Mouse (Mus musculus) ES-E14 (cell line): Measurements from ENCODE around the gene Dnajb2. TPM values are rescaled to one million over a fixed set of nuclear protein-coding genes. Genes with fewer than 3 reads are reported as not detected.

ENCODE experiments used
- DNase-seq: peaks from one replicate; pipeline ENCODE4 v3.0.0-alpha.2; 2013; ENCODE audit warnings: low read depth, low spot score
- H3K27ac ChIP-seq: 2 replicates; pipeline ENCODE4 v1.5.1; 2012; ENCODE audit warnings: low read depth, mild to moderate bottlenecking, low read length, moderate library complexity, mixed read lengths; ENCODE audit not compliant: poor library complexity, insufficient read depth, severe bottlenecking
- H3K36me3 ChIP-seq: 2 replicates; pipeline ENCODE4 v1.6.1; 2012; ENCODE audit warnings: mild to moderate bottlenecking, low read length, moderate library complexity, mixed read lengths; ENCODE audit not compliant: control insufficient read depth, poor library complexity, insufficient read depth, severe bottlenecking
- H3K4me1 ChIP-seq, 2 experiments: fragments of 150-350 bp in 1 of 2; sonication (generic) in 1 of 2; 2 replicates each; pipeline ENCODE4 v1.6.1; 2012; ENCODE audit warnings: low read length in 2 of 2, mild to moderate bottlenecking in 1 of 2, mixed read lengths in 1 of 2; ENCODE audit not compliant: control insufficient read depth in 2 of 2, insufficient read depth in 2 of 2, poor library complexity in 1 of 2
- H3K4me3 ChIP-seq, 2 experiments: fragments of 150-350 bp in 1 of 2; sonication (generic) in 1 of 2; 2 replicates each; pipeline ENCODE4 v1.5.1; 2012; ENCODE audit warnings: low read length in 2 of 2, low read depth in 1 of 2, mild to moderate bottlenecking in 1 of 2, mixed read lengths in 1 of 2; ENCODE audit not compliant: insufficient read depth in 1 of 2, poor library complexity in 1 of 2, severe bottlenecking in 1 of 2
- H3K9ac ChIP-seq: 2 replicates; pipeline ENCODE4 v1.6.1; 2012; ENCODE audit warnings: low read depth, mild to moderate bottlenecking, low read length, mixed read lengths; ENCODE audit not compliant: poor library complexity, insufficient read depth, severe bottlenecking
- H3K9me3 ChIP-seq: fragments of 150-350 bp; sonication (generic); 2 replicates; pipeline ENCODE4 v1.6.1; 2012; ENCODE audit warnings: low read depth, mild to moderate bottlenecking, low read length; ENCODE audit not compliant: control insufficient read depth, insufficient read depth
- CHD2 ChIP-seq: IDR thresholded peaks from 2 replicates; pipeline ENCODE4 v1.6.1; 2014; ENCODE audit warnings: mild to moderate bottlenecking, low read depth, low read length, inconsistent platforms
- HCFC1 ChIP-seq: IDR thresholded peaks from 2 replicates; pipeline ENCODE4 v1.6.1; 2012; ENCODE audit warnings: low read length, inconsistent platforms, borderline replicate concordance; ENCODE audit not compliant: insufficient read depth
- MAFK ChIP-seq: IDR thresholded peaks from 2 replicates; pipeline ENCODE4 v1.6.1; 2014; ENCODE audit warnings: mild to moderate bottlenecking, low read depth, low read length, inconsistent platforms; ENCODE audit not compliant: insufficient read depth
- ZC3H11A ChIP-seq: IDR thresholded peaks from 2 replicates; pipeline ENCODE4 v1.6.1; 2012; ENCODE audit warnings: low read depth, mild to moderate bottlenecking, inconsistent platforms, low read length, borderline replicate concordance
- ZNF384 ChIP-seq: IDR thresholded peaks from 2 replicates; pipeline ENCODE4 v1.6.1; 2012; ENCODE audit warnings: low read depth, low read length, inconsistent platforms
- in situ Hi-C, 2 experiments: fragments of 600-800 bp; cut with MboI; formaldehyde crosslinking; loops; one replicate each; pipeline ENCODE4 v1.15.1; 2025; ENCODE audit warnings: low sequenced_read_pairs in 2 of 2, inconsistent platforms in 1 of 2; ENCODE audit not compliant: unreplicated experiment in 2 of 2
- total RNA-seq: library from RNA; depleted of rRNA; stranded (reverse); fragments of 300-350 nt; gene quantifications from 2 replicates; pipeline ENCODE4 v1.2.3, GENCODE M21; 2012

Dnajb2 gene
- total RNA-seq, 1 experiment, result 15.8 TPM

DNA sequence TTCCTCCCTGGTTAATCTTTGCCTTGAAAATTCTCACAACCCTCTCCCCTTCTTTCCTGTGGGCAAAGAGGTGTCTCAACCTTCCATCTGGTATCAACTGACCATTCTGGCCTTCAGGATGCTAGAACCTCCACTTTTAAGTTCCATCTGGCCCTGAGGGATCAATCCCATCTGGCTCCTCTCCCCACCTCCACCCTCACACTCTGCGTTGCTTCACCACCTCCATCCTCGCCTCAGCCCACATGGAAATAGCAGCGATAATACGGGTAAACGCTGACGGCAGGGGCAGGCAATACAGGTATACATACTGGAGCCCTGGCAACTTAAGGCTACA is 18.3 kb upstream of the Dnajb2 start:
- peaks cover 39% of the 10 kb centered on the region for H3K36me3 ChIP-seq
- peak overlapping the region; percentile 74 for H3K9ac ChIP-seq
- TF ChIP-seq ZNF384 (no peak), MAFK (no peak), ZC3H11A (no peak), HCFC1 (no peak), CHD2 (no peak)
- peak overlapping the region; percentile 70 to 97 for H3K4me3 ChIP-seq
- no peak overlapping the region for H3K27ac ChIP-seq
- peaks cover 13 to 27% of the 10 kb centered on the region in 2 experiments for H3K4me1 ChIP-seq
- no peaks in the 10 kb centered on the region for H3K9me3 ChIP-seq
- no peak for DNase-seq
- in situ Hi-C loops, result no loop called here

GRCm38 (mm10) chr1:75218227-75219001 is 17.8 kb upstream of the Dnajb2 start:
- H3K9me3 ChIP-seq, result no peaks in the 10 kb centered on the region
- in situ Hi-C loops, result no loop called here
- TF ChIP-seq ZC3H11A (no peak), HCFC1 (no peak), MAFK (0 out of 2 replicates have a peak, but pooled peaks have one; percentile 2), CHD2 (no peak), ZNF384 (no peak)

DNA sequence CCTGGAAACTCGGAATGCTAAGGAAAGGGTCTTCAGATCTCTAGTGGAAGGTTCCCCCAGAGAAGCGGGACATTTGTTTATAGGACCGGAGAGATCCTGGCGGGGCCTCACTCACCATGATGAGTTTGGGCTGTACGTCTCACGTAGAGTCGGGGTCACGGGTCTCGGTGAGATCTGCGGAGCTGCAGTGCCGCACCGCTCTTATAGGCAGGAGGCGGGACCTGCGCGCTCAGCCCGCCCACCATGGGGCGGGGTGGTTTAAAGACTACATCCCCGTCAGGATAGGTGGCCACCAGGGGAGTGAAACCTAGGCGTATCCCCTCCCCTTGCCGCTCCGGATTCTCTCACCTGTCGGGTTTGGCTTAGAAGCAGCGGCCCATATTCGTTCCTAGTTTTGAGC is 17.1 kb upstream of the Dnajb2 start:
- Histone ChIP-seq H3K4me1 (peaks cover 12 to 29% of the 10 kb centered on the region in 2 experiments), H3K27ac (no peak overlapping the region), H3K9me3 (no peaks in the 10 kb centered on the region), H3K4me3 (peak overlapping the region; percentile 70 to 97), H3K36me3 (peaks cover 31% of the 10 kb centered on the region), H3K9ac (peak overlapping the region; percentile 74)
- in situ Hi-C loops, result no loop called here
- TF ChIP-seq MAFK (0 out of 2 replicates have a peak, but pooled peaks have one; percentile 1), CHD2 (no peak), ZNF384 (no peak)
- peak; percentile 78 for DNase-seq

More at GRCm38 (mm10) chr1:75218227-75219001, 17.8 kb upstream of the Dnajb2 start:
- peak overlapping the region; percentile 70 to 97 for H3K4me3 ChIP-seq
- peaks cover 37% of the 10 kb centered on the region for H3K36me3 ChIP-seq
- no peak for DNase-seq
- peaks cover 11 to 29% of the 10 kb centered on the region in 2 experiments for H3K4me1 ChIP-seq
- peak overlapping the region; percentile 74 for H3K9ac ChIP-seq
- H3K27ac ChIP-seq, result no peak overlapping the region

- TF ChIP-seq HCFC1, result no peak
- TF ChIP-seq CHD2, result no peak
- no peak for TF ChIP-seq ZNF384
- no peak for TF ChIP-seq ZC3H11A
- no peak for TF ChIP-seq MAFK
- in situ Hi-C loops, result no loop called here
- Histone ChIP-seq H3K27ac (no peak within 1 kb of the TSS), H3K9ac (peak within 1 kb of the TSS; percentile 74), H3K4me1 (peaks cover 12 to 28% of the 10 kb centered on the region in 2 experiments), H3K4me3 (peak within 1 kb of the TSS; percentile 70 to 97), H3K9me3 (no peaks in the 10 kb centered on the region), H3K36me3 (peaks cover 27% of the 10 kb centered on the region)
- DNase-seq, result no peak
These were observed 16.7 kb upstream of the Dnajb2 start, which contains the start of gene Tuba4a for GRCm38 (mm10) chr1:75219531-75219930. Tuba4a (minus strand) TSS chr1:75219865.
